Mouse (Mus musculus): ENCODE results near the gene Tbcd. TPM values are rescaled to one million over a fixed set of nuclear protein-coding genes. Genes with fewer than 3 reads are reported as not detected.

Tbcd gene
- 10 to 100 TPM; 13.8 to 14.8 TPM for total RNA-seq (2021)
- long read RNA-seq, experiment 1, partial matches to known transcripts: 0 of 1 reads
- long read RNA-seq, experiment 1, other reads (novel, unspliced or antisense): 1 of 1 reads
- long read RNA-seq, experiment 2, partial matches to known transcripts: 1 of 2 reads
- long read RNA-seq, experiment 2, other reads (novel, unspliced or antisense): 1 of 2 reads

GRCm38 (mm10) chr11:121451753-121452635 lies at the start of gene Tbcd:
Gene Tbcd, plus strand, starts transcription at chr11:121451949.
- TF ChIP-seq CTCF (IDR thresholded peaks at IDR 0.05): peak; percentile 19; the same call in 1 of the 2 replicates
- intact Hi-C loops (cut with DNase I): loop anchor here (5.0 kb wide), 1 partner anchor 65 kb away; the partner anchor contains the start of gene Rab40b
- Histone ChIP-seq H3K27ac (peak within 1 kb of the TSS; percentile 82), H3K4me3 (peak within 1 kb of the TSS; percentile 85)
- peak; percentile 94 for DNase-seq

DNA sequence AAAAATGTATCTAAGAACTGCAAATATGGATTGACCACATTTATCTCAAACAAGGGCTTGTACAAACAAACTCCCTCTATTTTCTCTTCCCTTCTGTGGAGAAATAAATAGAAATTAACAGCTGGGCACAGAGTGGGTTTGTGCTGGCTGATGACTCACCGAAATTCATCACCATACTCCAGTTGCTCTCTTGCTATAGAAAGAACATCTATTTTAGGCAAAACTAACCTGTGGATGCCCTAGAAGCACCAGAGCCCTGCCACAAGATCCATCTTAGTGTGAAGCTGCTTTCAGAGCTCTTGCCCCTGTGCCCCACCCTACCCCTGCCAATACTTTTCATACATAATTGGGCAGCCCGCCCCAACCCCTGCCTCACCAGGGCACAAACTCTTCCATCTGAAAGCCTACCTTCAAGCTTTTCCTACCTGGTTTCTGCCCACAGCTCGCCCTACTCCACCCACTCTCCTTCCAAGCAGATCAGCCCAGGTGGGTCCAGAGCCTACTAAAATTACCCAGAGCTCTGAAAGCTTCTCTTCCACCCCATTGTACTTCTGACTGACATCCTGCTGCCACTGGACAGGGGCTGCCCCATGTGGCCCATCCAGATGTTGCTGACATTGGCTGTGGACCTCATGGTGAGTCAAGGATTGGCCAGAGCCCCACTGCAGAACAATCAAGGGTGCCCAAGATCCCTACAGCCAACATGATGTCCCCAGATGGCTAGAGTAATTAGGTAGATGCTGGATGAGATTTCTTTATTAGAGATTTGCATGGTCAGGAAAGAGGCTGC lies 44.2 kb upstream of the Tbcd start:
- intact Hi-C loops (cut with DNase I): no loop called here
- no peak for DNase-seq
- no peak for TF ChIP-seq CTCF (IDR thresholded peaks at IDR 0.05)
- Histone ChIP-seq H3K27ac (peak overlapping the region; percentile 67), H3K4me3 (no peak overlapping the region)

DNA sequence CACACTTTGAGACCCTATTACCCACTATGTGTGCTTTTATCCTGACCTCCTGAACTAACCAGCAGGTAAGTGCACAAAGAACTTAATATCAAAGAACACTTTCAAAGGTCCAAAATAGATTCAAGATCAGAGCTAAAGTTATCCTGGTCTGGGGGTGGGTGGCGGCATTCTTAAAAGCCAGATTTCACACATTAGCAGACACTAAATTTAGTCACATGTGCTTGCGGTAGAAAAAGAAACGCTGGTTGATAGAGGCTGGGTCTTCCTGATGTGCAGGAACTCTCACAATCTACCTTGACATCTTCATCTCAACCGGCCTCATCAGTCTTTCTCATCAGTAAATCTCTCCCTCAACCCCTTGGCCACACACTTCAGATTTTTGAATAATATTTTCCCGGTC lies 37.0 kb upstream of the Tbcd start:
- no peak for TF ChIP-seq CTCF (IDR thresholded peaks at IDR 0.05)
- DNase-seq: no peak
- Histone ChIP-seq H3K4me3 (no peak overlapping the region), H3K27ac (no peak overlapping the region)
- intact Hi-C loops (cut with DNase I): loop anchor here (5.0 kb wide), 1 partner anchor 42 kb away; no protein-coding TSS in a partner anchor

- Histone ChIP-seq H3K4me3 (no peak overlapping the region), H3K27ac (peak overlapping the region; percentile 80)
- no peak for TF ChIP-seq CTCF (IDR thresholded peaks at IDR 0.05)
- peak; percentile 40 for DNase-seq
- intact Hi-C loops (cut with DNase I): loop anchor here (5.0 kb wide), 1 partner anchor 43 kb away; no protein-coding TSS in a partner anchor
Measured at GRCm38 (mm10) chr11:121415351-121415750, 36.4 kb upstream of the Tbcd start.

GRCm38 (mm10) chr11:121417971-121418370 lies 33.8 kb upstream of the Tbcd start:
- H3K4me3 ChIP-seq: no peak overlapping the region
- intact Hi-C loops (cut with DNase I): loop anchor here (5.0 kb wide), 1 partner anchor 46 kb away; no protein-coding TSS in a partner anchor
- H3K27ac ChIP-seq: no peak overlapping the region
- TF ChIP-seq CTCF (IDR thresholded peaks at IDR 0.05): no peak
- DNase-seq: no peak

DNA sequence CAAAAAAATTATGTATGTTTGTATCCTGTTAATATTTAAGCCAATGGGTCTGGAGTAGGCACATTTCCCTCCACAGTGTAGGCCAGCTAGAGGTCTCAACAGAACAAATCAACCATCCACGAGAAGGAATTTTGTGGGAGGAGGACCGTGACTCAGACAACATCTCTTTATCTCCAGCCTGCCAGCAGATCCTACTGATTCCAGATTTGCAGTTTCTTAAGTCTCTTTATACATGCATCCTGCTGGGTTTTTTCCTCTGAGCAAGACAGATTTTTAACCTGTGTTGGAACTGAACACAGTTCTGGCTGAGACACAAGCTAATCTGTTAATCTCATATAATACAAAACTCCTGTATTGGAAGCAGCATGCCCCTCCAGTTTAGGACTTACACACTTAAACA lies 32.8 kb upstream of the Tbcd start:
- Histone ChIP-seq H3K4me3 (no peak overlapping the region), H3K27ac (no peak overlapping the region)
- intact Hi-C loops (cut with DNase I): loop anchor here (5.0 kb wide), 1 partner anchor 47 kb away; no protein-coding TSS in a partner anchor
- no peak for TF ChIP-seq CTCF (IDR thresholded peaks at IDR 0.05)
- no peak for DNase-seq

GRCm38 (mm10) chr11:121420379-121420778 lies 31.4 kb upstream of the Tbcd start:
- DNase-seq: no peak
- Histone ChIP-seq H3K4me3 (peak overlapping the region; percentile 91; the same call in 1 of the 2 replicates), H3K27ac (peak overlapping the region; percentile 93)
- intact Hi-C loops (cut with DNase I): no loop called here
- no peak for TF ChIP-seq CTCF (IDR thresholded peaks at IDR 0.05)

- TF ChIP-seq CTCF (IDR thresholded peaks at IDR 0.05): peak; percentile 35; the same call in 1 of the 2 replicates
- Histone ChIP-seq H3K27ac (peak within 1 kb of the TSS; percentile 93), H3K4me3 (peak within 1 kb of the TSS; percentile 91)
- peak; percentile 100 for DNase-seq
- intact Hi-C loops (cut with DNase I): no loop called here
Measured at GRCm38 (mm10) chr11:121420830-121421552, 30.8 kb upstream of the Tbcd start, which contains the start of gene Fn3krp. Gene Fn3krp, plus strand, starts transcription at chr11:121421401.

DNA sequence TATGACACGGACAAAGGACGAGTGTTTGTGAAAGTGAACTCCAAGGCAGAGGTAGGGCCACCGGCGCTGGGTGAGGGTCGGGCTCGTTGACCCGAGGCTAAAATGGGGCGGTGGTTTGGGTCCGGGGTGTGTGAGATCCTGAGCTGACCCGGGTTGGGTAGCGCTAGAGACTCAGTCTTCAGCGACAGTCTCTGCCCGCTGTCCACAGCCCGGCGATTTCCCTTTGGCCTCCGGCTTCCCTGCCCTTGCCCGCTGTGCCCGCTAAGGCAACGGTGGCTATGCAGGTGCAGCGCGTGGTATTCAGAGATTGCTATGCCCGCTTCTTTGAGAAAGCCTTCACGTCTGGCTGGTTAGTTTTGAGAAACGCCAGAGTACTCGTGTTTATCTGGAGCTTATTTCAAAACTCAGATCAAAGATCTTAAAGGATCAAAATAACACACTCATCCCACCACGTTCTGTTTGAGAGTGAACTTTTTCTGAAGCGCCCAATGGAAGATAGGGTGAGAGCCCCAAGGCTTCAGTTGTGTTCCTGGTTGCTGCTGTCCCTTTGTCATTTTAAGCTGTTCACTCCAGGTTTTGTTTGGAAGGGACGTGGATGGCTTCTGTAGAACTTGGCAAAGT lies 30.1 kb upstream of the Tbcd start:
- H3K27ac ChIP-seq: peak overlapping the region; percentile 93
- no peak for DNase-seq
- H3K4me3 ChIP-seq: peak overlapping the region; percentile 91
- intact Hi-C loops (cut with DNase I): loop anchor here (2.0 kb wide), 1 partner anchor 25 kb away; no protein-coding TSS in a partner anchor
- TF ChIP-seq CTCF (IDR thresholded peaks at IDR 0.05): no peak

DNA sequence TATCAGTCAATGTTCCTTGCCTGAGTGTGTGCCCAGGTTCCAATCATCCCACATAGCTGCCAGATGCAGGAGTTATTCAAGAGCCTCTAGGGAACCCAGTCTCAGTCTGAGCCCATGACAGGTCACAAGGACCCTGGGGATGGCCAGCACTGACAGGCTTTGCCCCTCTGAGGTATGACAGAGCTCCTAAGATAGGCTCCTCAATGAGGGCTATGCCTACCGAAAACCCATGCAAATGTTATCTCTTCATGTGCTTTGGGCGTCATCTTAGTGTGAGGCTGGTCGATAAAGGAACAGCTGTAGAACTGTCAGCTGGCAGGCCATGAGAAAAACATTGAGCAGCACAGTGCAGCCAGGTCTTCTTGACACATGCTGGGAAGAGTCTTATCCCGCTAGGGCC lies 18.4 kb upstream of the Tbcd start:
- no peak overlapping the region for H3K4me3 ChIP-seq
- no peak for DNase-seq
- intact Hi-C loops (cut with DNase I): no loop called here
- peak overlapping the region; percentile 87 for H3K27ac ChIP-seq
- TF ChIP-seq CTCF (IDR thresholded peaks at IDR 0.05): no peak
